Mouse (Mus musculus) myocyte (in vitro differentiated cells): ENCODE results near the gene Cracr2b.

Source experiments
- E2F4 ChIP-seq: IDR thresholded peaks from one replicate; pipeline ENCODE4 v1.6.1; 2011; ENCODE audit warnings: mild to moderate bottlenecking, control low read depth, moderate library complexity; ENCODE audit not compliant: insufficient read depth
- POLR2A ChIP-seq: IDR thresholded peaks from one replicate; pipeline ENCODE4 v1.6.1; 2011; ENCODE audit warnings: low read depth, mild to moderate bottlenecking, control low read depth, moderate library complexity; ENCODE audit not compliant: insufficient read length
- USF1 ChIP-seq: IDR thresholded peaks from one replicate; pipeline ENCODE4 v1.6.1; 2011; ENCODE audit warnings: low read depth, mild to moderate bottlenecking, control low read depth, moderate library complexity

DNA sequence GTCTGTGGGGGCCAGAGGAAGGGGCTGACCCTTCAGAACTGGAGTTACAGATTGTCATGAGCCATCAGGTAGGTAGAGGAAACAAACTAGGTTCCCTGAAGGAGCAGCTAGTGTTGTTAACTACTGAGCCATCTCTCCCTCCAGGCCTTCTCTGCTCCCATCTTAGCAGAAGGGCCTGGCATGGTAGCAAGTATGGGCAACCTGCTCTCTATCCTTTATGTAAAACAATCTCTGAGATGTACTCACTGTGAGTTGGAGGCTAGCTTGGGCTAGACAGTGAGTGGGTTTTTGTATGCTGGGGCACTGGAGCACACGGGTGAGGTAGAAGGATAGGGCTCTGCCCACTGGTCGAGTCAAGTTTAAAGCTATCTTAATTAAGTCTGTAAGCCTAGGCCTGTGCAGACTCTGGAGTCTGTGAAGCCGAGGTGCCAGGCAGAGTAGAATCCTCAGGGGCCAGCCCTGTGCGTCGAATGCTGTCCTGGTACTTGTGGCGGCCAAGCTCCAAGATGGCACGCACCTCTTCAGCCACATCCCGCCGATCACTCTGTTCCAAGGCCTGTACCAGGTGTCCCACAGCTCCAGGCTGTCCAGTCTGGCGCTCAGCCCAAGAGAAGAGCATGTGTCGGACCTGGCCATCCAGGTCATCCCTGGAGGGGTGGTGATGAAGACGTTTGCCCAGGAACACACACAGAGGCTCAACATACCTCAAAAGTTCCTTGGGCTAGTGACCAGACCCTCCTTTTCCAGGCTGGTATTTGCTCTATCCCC is 22.5 kb upstream of the Cracr2b start:
- TF ChIP-seq USF1, result no peak
- no peak for TF ChIP-seq E2F4
- TF ChIP-seq POLR2A, result no peak
